14 mouse cellular contexts compared by ENCODE assay signal in genomic region chr7:120860799-120861487, GRCm38 (mm10). TPM values are rescaled to one million over a fixed set of nuclear protein-coding genes. Genes with fewer than 3 reads are reported as not detected.
A peak's percentile ranks its signal among the peaks of the same experiment; 100 is the strongest.
DNase-seq lines count a peak whose midpoint lies in the region; ATAC-seq and TF ChIP-seq lines count a peak whose summit lies in the region.
"Had no signal": no experiment of that assay in that cellular context is flagged by ENCODE, and none has a peak within 500 bp of the region (broad histone marks: within the 10 kb centered on the region; RNA-seq: fewer than 3 reads in every experiment).

No protein-coding gene starts in this region.

- H3K9ac ChIP-seq in heart, postnatal 0 days (replicated peaks; ENCODE audit: low read depth, low read length) = no peak overlapping the region
- H3K9ac ChIP-seq: forebrain, embryonic 15.5 days; hindbrain, embryonic 13.5 days had no signal

- no peak for TF ChIP-seq POLR2A in small intestine, adult 2 months (IDR thresholded peaks at IDR 0.05; ENCODE audit: low read depth, low read length)

- no peak for TF ChIP-seq CTCF in heart, postnatal 0 days (IDR thresholded peaks at IDR 0.05; ENCODE audit: low read depth)
- TF ChIP-seq CTCF in small intestine, adult 2 months (IDR thresholded peaks at IDR 0.05; ENCODE audit: extremely low read depth, insufficient read length, insufficient replicate concordance, low read depth, low read length) = no peak

- peaks cover 44% of the 10 kb centered on the region for H3K4me1 ChIP-seq in heart, postnatal 0 days (ENCODE audit: control insufficient read depth, insufficient read depth)
- H3K4me1 ChIP-seq in small intestine, adult 2 months (ENCODE audit: control insufficient read depth, insufficient read depth, insufficient read length, low read length) = peaks cover 28% of the 10 kb centered on the region

- H3K36me3 ChIP-seq in heart, postnatal 0 days (replicated peaks; ENCODE audit: control insufficient read depth, insufficient read depth, low read length) = peaks cover 18% of the 10 kb centered on the region
- H3K36me3 ChIP-seq in small intestine, adult 2 months (ENCODE audit: control insufficient read depth, insufficient read depth, low read length) = no peaks in the 10 kb centered on the region

- ATAC-seq in heart, postnatal 0 days (ENCODE audit: insufficient read depth, low read depth) = no peak
- ATAC-seq: forebrain, embryonic 15.5 days had no signal

- no peak for DNase-seq in heart, postnatal 0 days (ENCODE audit: low spot score)
- DNase-seq in heart, adult 11 months = no peak
- peak; percentile 69 for DNase-seq in ES-CJ7 (ENCODE audit: low read depth, low spot score)
- DNase-seq in induced T-regulatory cell, adult 2 months (ENCODE audit: low read depth) = peak; percentile 53
- DNase-seq in gastrocnemius, postnatal 14 days = no peak
- DNase-seq in urinary bladder, adult 2 months (ENCODE audit: low spot score) = no peak
- DNase-seq: adrenal gland, adult 2 months; cerebellum, adult 18-20 months; kidney, postnatal 14 days had no signal

- H3K27ac ChIP-seq in heart, postnatal 0 days (ENCODE audit: low read depth) = no peak overlapping the region
- H3K27ac ChIP-seq in small intestine, adult 2 months (ENCODE audit: insufficient read depth, low read depth, low read length) = peak overlapping the region; percentile 70
- H3K27ac ChIP-seq: forebrain, embryonic 15.5 days; hindbrain, embryonic 13.5 days had no signal

- intact Hi-C loops in gastrocnemius, postnatal 14 days (cut with DNase I; ENCODE audit: low total_unique reads) = no loop called here

- H3K4me2 ChIP-seq in heart, postnatal 0 days (ENCODE audit: low read depth, low read length) = peak overlapping the region; percentile 12; the same call in 1 of the 2 replicates
- H3K4me2 ChIP-seq: forebrain, embryonic 15.5 days; hindbrain, embryonic 13.5 days had no signal

- H3K27me3 ChIP-seq in heart, postnatal 0 days (ENCODE audit: control insufficient read depth, insufficient read depth, low read length) = no peaks in the 10 kb centered on the region
- no peaks in the 10 kb centered on the region for H3K27me3 ChIP-seq in small intestine, adult 2 months (ENCODE audit: control insufficient read depth, insufficient read depth, low read length)
- H3K27me3 ChIP-seq: forebrain, embryonic 15.5 days; hindbrain, embryonic 13.5 days had no signal

- no peaks in the 10 kb centered on the region for H3K9me3 ChIP-seq in heart, postnatal 0 days (replicated peaks; ENCODE audit: control insufficient read depth, low read length)
- H3K9me3 ChIP-seq: forebrain, embryonic 15.5 days; hindbrain, embryonic 13.5 days had no signal

- no peak for TF ChIP-seq EP300 in heart, postnatal 0 days (IDR thresholded peaks at IDR 0.05; ENCODE audit: low read depth)

- no peak overlapping the region for H3K4me3 ChIP-seq in heart, postnatal 0 days (ENCODE audit: low read depth, low read length)
- no peak overlapping the region for H3K4me3 ChIP-seq in small intestine, adult 2 months (ENCODE audit: low read depth, low read length)
- H3K4me3 ChIP-seq: forebrain, embryonic 15.5 days; hindbrain, embryonic 13.5 days had no signal

- WGBS in heart, postnatal 0 days = 53% methylated on average over 10 of the region's 10 CpGs
- 19% methylated on average over 10 of the region's 10 CpGs for WGBS in small intestine, adult 2 months

RNA-seq across cellular contexts. Expression of gene Eef2k, which starts 18.3 kb away (rescaled TPM):
- total RNA-seq in heart, postnatal 0 days (2014; rRNA removed; ENCODE audit: low replicate concordance) = 31.9 and 48.2 TPM in 2 replicates
- 22.7 and 23.6 TPM in 2 replicates for polyA plus RNA-seq in heart, postnatal 0 days (2015; fragmentation: Nextera tagmentation; extraction: Ambion mirVana)
- polyA plus RNA-seq in small intestine, adult 2 months (2012; rRNA removed) = 9.4 and 22.8 TPM in 2 replicates
- 10 to 100 TPM; 50.3 to 61.8 TPM for total RNA-seq in gastrocnemius, postnatal 14 days (2021)
- polyA plus RNA-seq in urinary bladder, adult 2 months (2012; rRNA removed) = 94.4 TPM in 2 replicates

RNA-seq across cellular contexts. Expression of gene Gm5737, which starts 48.8 kb away (rescaled TPM):
- not detected in 2 replicates for total RNA-seq in heart, postnatal 0 days (2014; rRNA removed; ENCODE audit: low replicate concordance)
- not detected in 2 replicates for polyA plus RNA-seq in heart, postnatal 0 days (2015; fragmentation: Nextera tagmentation; extraction: Ambion mirVana)
- not detected in 2 replicates for polyA plus RNA-seq in small intestine, adult 2 months (2012; rRNA removed)
- under 1 TPM; 0.49 to 0.60 TPM for total RNA-seq in gastrocnemius, postnatal 14 days (2021)
- 0.06 TPM in 1 of 2 replicates, not detected in the other for polyA plus RNA-seq in urinary bladder, adult 2 months (2012; rRNA removed)
- total RNA-seq: adrenal gland, adult 2 months had no signal
- polyA plus RNA-seq: adrenal gland, adult 2 months; embryonic facial prominence, embryonic 11.5 days; forebrain, embryonic 15.5 days; hindbrain, embryonic 13.5 days; limb, embryonic 14.5 days had no signal

RNA-seq across cellular contexts. Expression of gene Polr3e, which starts 56.6 kb away (rescaled TPM):
- total RNA-seq in heart, postnatal 0 days (2014; rRNA removed; ENCODE audit: low replicate concordance) = 14.5 and 20.6 TPM in 2 replicates
- polyA plus RNA-seq in heart, postnatal 0 days (2015; fragmentation: Nextera tagmentation; extraction: Ambion mirVana) = 11.5 and 12.2 TPM in 2 replicates
- 6.9 and 10.9 TPM in 2 replicates for polyA plus RNA-seq in small intestine, adult 2 months (2012; rRNA removed)
- 10 to 100 TPM; 12.3 TPM for total RNA-seq in gastrocnemius, postnatal 14 days (2021)
- polyA plus RNA-seq in urinary bladder, adult 2 months (2012; rRNA removed) = 18.7 and 21.8 TPM in 2 replicates

Comparison
In these comparisons a context has a peak if more than half of its experiments do, and no peak if none do; other contexts are left out.
1. DNase-seq: peak in ES-CJ7 (single experiment) and induced T-regulatory cell, adult 2 months (single experiment); none in heart, postnatal 0 days (single experiment), heart, adult 11 months (single experiment), gastrocnemius, postnatal 14 days (single experiment) and urinary bladder, adult 2 months (single experiment).